Mouse (Mus musculus): ENCODE measurements at regions not wholly inside any gene's neighbourhood (a gene's known extent, or its start where the extent isn't known, plus 50 kb on each side); places are given as distances from the start of the nearest gene placed in this dataset.
"Not testable (repeated sequence)": the region's sequence is repeated elsewhere in the genome, so short reads cannot be mapped to it uniquely, and the experiment has no call there.

- no peak for ATAC-seq (ENCODE audit: low TSS enrichment)
Observed at GRCm38 (mm10) chr15:52406156-52406885, 1478.4 kb upstream of the Gm7489 start.

GRCm38 (mm10) chr15:52412869-52413771, 1471.6 kb upstream of the Gm7489 start:
- peak; percentile 95 for ATAC-seq (ENCODE audit: low TSS enrichment)

GRCm38 (mm10) chr15:52425976-52426375, 1458.7 kb upstream of the Gm7489 start:
- ATAC-seq (ENCODE audit: low TSS enrichment), result no peak

GRCm38 (mm10) chr15:52430491-52431158, 1454.1 kb upstream of the Gm7489 start:
- ATAC-seq (ENCODE audit: low TSS enrichment), result no peak

- peak; percentile 47; the same call in 1 of the 2 replicates for ATAC-seq (ENCODE audit: low TSS enrichment)
Observed at GRCm38 (mm10) chr15:52433639-52434038, 1451.1 kb upstream of the Gm7489 start.

- ATAC-seq (ENCODE audit: low TSS enrichment), result peak; percentile 78; the same call in 1 of the 2 replicates
Observed at GRCm38 (mm10) chr15:52438403-52438802, 1446.3 kb upstream of the Gm7489 start.

- ATAC-seq (ENCODE audit: low TSS enrichment), result peak; percentile 98
Observed at GRCm38 (mm10) chr15:52458782-52459181, 1425.9 kb upstream of the Gm7489 start.

- no peak for ATAC-seq (ENCODE audit: low TSS enrichment)
Observed at GRCm38 (mm10) chr15:52459315-52459714, 1425.4 kb upstream of the Gm7489 start.

GRCm38 (mm10) chr15:52464226-52465138, 1420.2 kb upstream of the Gm7489 start:
- ATAC-seq (ENCODE audit: low TSS enrichment), result no peak

- ATAC-seq (ENCODE audit: low TSS enrichment), result not testable (repeated sequence)
Observed at GRCm38 (mm10) chr15:52478124-52478523, 1406.6 kb upstream of the Gm7489 start.

- ATAC-seq (ENCODE audit: low TSS enrichment), result no peak
Observed at GRCm38 (mm10) chr15:52480834-52481233, 1403.9 kb upstream of the Gm7489 start.

GRCm38 (mm10) chr15:52483598-52484165, 1401.0 kb upstream of the Gm7489 start:
- no peak for ATAC-seq (ENCODE audit: low TSS enrichment)

- ATAC-seq (ENCODE audit: low TSS enrichment), result no peak
Observed at GRCm38 (mm10) chr15:52484276-52484675, 1400.4 kb upstream of the Gm7489 start.

- peak; percentile 78 for ATAC-seq (ENCODE audit: low TSS enrichment)
Observed at GRCm38 (mm10) chr15:52505278-52505831, 1379.4 kb upstream of the Gm7489 start.

- peak; percentile 90 for ATAC-seq (ENCODE audit: low TSS enrichment)
Observed at GRCm38 (mm10) chr15:52506930-52507329, 1377.8 kb upstream of the Gm7489 start.

- ATAC-seq (ENCODE audit: low TSS enrichment), result no peak
Observed at GRCm38 (mm10) chr15:52508609-52509008, 1376.1 kb upstream of the Gm7489 start.

GRCm38 (mm10) chr15:52510137-52510536, 1374.6 kb upstream of the Gm7489 start:
- ATAC-seq (ENCODE audit: low TSS enrichment), result no peak

- ATAC-seq (ENCODE audit: low TSS enrichment), result no peak
Observed at GRCm38 (mm10) chr15:52536594-52536993, 1348.1 kb upstream of the Gm7489 start.

- ATAC-seq (ENCODE audit: low TSS enrichment), result no peak
Observed at GRCm38 (mm10) chr15:52558682-52559081, 1326.0 kb upstream of the Gm7489 start.

GRCm38 (mm10) chr15:52564078-52564477, 1320.6 kb upstream of the Gm7489 start:
- ATAC-seq (ENCODE audit: low TSS enrichment), result no peak
